Mouse (Mus musculus): ENCODE results near the gene Shank2.

DNA sequence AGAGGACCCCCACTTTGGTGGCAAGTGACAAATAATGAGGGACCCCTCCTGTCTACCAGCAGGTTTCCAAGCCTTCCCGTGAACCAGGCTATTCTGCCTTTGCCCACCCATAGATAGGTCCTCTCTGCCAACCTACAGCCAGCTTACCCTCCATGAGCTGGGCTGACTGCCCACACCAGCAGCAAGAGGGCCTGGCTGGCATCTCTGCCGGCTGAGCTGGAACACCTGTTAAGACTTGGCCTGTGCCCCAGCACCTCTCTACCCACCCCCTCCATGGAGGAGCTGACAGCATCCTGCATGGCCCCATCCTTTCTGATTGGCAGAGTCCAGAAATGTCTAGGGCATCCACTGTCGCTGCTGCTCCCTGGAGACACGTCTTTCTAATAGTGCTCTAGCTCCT, 277.0 kb downstream of the Shank2 start:
- TF ChIP-seq ZC3H11A (IDR thresholded peaks at IDR 0.05; ENCODE audit: borderline replicate concordance, low read depth, low read length) (no peak), CHD2 (IDR thresholded peaks at IDR 0.05; ENCODE audit: low read depth, low read length) (no peak), HCFC1 (IDR thresholded peaks at IDR 0.05; ENCODE audit: borderline replicate concordance, insufficient read depth, low read length) (no peak), MAFK (IDR thresholded peaks at IDR 0.05; ENCODE audit: insufficient read depth, low read depth, low read length) (no peak), ZNF384 (IDR thresholded peaks at IDR 0.05; ENCODE audit: low read depth, low read length) (no peak)
